Mouse (Mus musculus): Measurements from ENCODE around the gene Cryzl1. TPM values are rescaled to one million over a fixed set of nuclear protein-coding genes. Genes with fewer than 3 reads are reported as not detected.

Gene Cryzl1
- total and polyA plus RNA-seq, 2 experiments from 2014 or later, result 62.5 to 94.8 TPM

- H3K27ac ChIP-seq (ENCODE audit: low read depth, low read length), result no peak overlapping the region
- peaks cover 65% of the 10 kb centered on the region for H3K36me3 ChIP-seq (ENCODE audit: insufficient read depth)
- WGBS, result 84% methylated on average over 4 of the region's 4 CpGs
- no peak overlapping the region for H3K9ac ChIP-seq
- H3K4me3 ChIP-seq (ENCODE audit: low read depth, low read length), result no peak overlapping the region
- H3K4me1 ChIP-seq (ENCODE audit: insufficient read depth), result no peaks in the 10 kb centered on the region
- no peaks in the 10 kb centered on the region for H3K9me3 ChIP-seq (ENCODE audit: low read length)
- ATAC-seq, result no peak
- H3K4me2 ChIP-seq (ENCODE audit: low read depth), result no peak overlapping the region
- no peak for TF ChIP-seq CTCF (IDR thresholded peaks at IDR 0.05; ENCODE audit: low read depth)
- no peak for DNase-seq
- H3K27me3 ChIP-seq (ENCODE audit: insufficient read depth, low read length), result no peaks in the 10 kb centered on the region
These were observed 54.3 kb downstream of the Cryzl1 start for GRCm38 (mm10) chr16:91674500-91674899.

- DNase-seq, result no peak
- H3K9me3 ChIP-seq (ENCODE audit: low read length), result no peaks in the 10 kb centered on the region
These were observed 65.0 kb downstream of the Cryzl1 start for GRCm38 (mm10) chr16:91663795-91664194.

GRCm38 (mm10) chr16:91662336-91662735, 66.4 kb downstream of the Cryzl1 start:
- Histone ChIP-seq H3K9ac (no peak overlapping the region), H3K4me1 (ENCODE audit: insufficient read depth) (no peaks in the 10 kb centered on the region), H3K36me3 (ENCODE audit: insufficient read depth) (peaks cover 81% of the 10 kb centered on the region), H3K9me3 (ENCODE audit: low read length) (no peaks in the 10 kb centered on the region), H3K27ac (ENCODE audit: low read depth, low read length) (no peak overlapping the region), H3K4me2 (ENCODE audit: low read depth) (no peak overlapping the region), H3K27me3 (ENCODE audit: insufficient read depth, low read length) (no peaks in the 10 kb centered on the region), H3K4me3 (ENCODE audit: low read depth, low read length) (no peak overlapping the region)
- no peak for ATAC-seq
- 91% methylated on average over 16 of the region's 16 CpGs for WGBS
- DNase-seq, result no peak
- no peak for TF ChIP-seq CTCF (IDR thresholded peaks at IDR 0.05; ENCODE audit: low read depth)

More at GRCm38 (mm10) chr16:91663795-91664194, 65.0 kb downstream of the Cryzl1 start:
- ATAC-seq, result no peak
- no peak overlapping the region for H3K27ac ChIP-seq (ENCODE audit: low read depth, low read length)
- no peak overlapping the region for H3K4me3 ChIP-seq (ENCODE audit: low read depth, low read length)
- no peak overlapping the region for H3K9ac ChIP-seq
- TF ChIP-seq CTCF (IDR thresholded peaks at IDR 0.05; ENCODE audit: low read depth), result no peak
- H3K27me3 ChIP-seq (ENCODE audit: insufficient read depth, low read length), result no peaks in the 10 kb centered on the region
- WGBS, result 93% methylated on average over 3 of the region's 3 CpGs
- H3K36me3 ChIP-seq (ENCODE audit: insufficient read depth), result peaks cover 68% of the 10 kb centered on the region
- H3K4me2 ChIP-seq (ENCODE audit: low read depth), result no peak overlapping the region
- H3K4me1 ChIP-seq (ENCODE audit: insufficient read depth), result no peaks in the 10 kb centered on the region

GRCm38 (mm10) chr16:91661397-91661796, 67.4 kb downstream of the Cryzl1 start:
- peaks cover 82% of the 10 kb centered on the region for H3K36me3 ChIP-seq (ENCODE audit: insufficient read depth)
- no peak overlapping the region for H3K4me3 ChIP-seq (ENCODE audit: low read depth, low read length)
- no peaks in the 10 kb centered on the region for H3K27me3 ChIP-seq (ENCODE audit: insufficient read depth, low read length)
- no peak overlapping the region for H3K9ac ChIP-seq
- H3K9me3 ChIP-seq (ENCODE audit: low read length), result no peaks in the 10 kb centered on the region
- DNase-seq, result no peak
- H3K4me1 ChIP-seq (ENCODE audit: insufficient read depth), result no peaks in the 10 kb centered on the region
- no peak overlapping the region for H3K4me2 ChIP-seq (ENCODE audit: low read depth)
- no peak overlapping the region for H3K27ac ChIP-seq (ENCODE audit: low read depth, low read length)
- WGBS, result 16% methylated on average over 1 of the region's 1 CpGs
- no peak for ATAC-seq
- TF ChIP-seq CTCF (IDR thresholded peaks at IDR 0.05; ENCODE audit: low read depth), result no peak

DNA sequence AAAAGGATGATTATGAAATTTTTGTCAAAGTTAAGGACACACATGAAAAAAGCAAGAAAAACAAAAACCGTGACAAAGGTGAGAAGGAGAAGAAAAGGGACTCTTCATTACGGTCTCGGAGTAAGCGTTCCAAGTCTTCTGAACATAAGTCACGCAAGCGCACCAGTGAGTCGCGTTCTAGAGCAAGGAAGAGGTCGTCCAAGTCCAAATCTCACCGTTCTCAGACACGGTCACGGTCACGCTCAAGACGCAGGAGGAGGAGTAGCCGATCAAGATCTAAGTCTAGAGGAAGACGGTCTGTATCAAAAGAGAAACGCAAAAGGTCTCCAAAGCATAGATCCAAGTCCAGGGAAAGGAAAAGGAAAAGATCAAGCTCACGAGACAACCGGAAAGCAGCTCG, 69.0 kb downstream of the Cryzl1 start:
- ATAC-seq (no peak), DNase-seq (no peak)
- H3K36me3 ChIP-seq (ENCODE audit: insufficient read depth), result peaks cover 82% of the 10 kb centered on the region
- TF ChIP-seq CTCF (IDR thresholded peaks at IDR 0.05; ENCODE audit: low read depth), result no peak
- H3K27me3 ChIP-seq (ENCODE audit: insufficient read depth, low read length), result no peaks in the 10 kb centered on the region
- no peak overlapping the region for H3K27ac ChIP-seq (ENCODE audit: low read depth, low read length)
- no peak overlapping the region for H3K4me2 ChIP-seq (ENCODE audit: low read depth)
- H3K9me3 ChIP-seq (ENCODE audit: low read length), result no peaks in the 10 kb centered on the region
- no peak overlapping the region for H3K4me3 ChIP-seq (ENCODE audit: low read depth, low read length)
- no peak overlapping the region for H3K9ac ChIP-seq
- 97% methylated on average over 20 of the region's 20 CpGs for WGBS
- no peaks in the 10 kb centered on the region for H3K4me1 ChIP-seq (ENCODE audit: insufficient read depth)

DNA sequence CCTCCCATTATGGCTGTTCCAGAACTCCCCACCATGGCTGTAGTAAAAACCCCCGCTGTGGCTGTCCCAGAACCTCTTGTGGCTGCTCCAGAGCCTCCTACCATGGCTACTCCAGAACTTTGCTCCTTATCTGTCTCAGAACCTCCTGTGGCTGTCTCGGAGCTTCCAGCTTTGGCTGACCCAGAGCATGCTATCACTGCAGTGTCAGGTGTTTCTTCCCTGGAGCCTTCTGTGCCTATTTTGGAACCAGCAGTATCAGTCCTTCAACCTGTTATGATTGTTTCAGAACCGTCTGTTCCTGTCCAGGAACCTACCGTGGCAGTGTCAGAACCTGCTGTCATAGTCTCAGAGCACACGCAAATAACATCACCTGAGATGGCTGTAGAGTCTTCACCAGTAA, 70.3 kb downstream of the Cryzl1 start:
- Histone ChIP-seq H3K4me3 (ENCODE audit: low read depth, low read length) (no peak overlapping the region), H3K9me3 (ENCODE audit: low read length) (no peaks in the 10 kb centered on the region), H3K27ac (ENCODE audit: low read depth, low read length) (no peak overlapping the region), H3K4me2 (ENCODE audit: low read depth) (no peak overlapping the region), H3K27me3 (ENCODE audit: insufficient read depth, low read length) (no peaks in the 10 kb centered on the region), H3K36me3 (ENCODE audit: insufficient read depth) (peaks cover 81% of the 10 kb centered on the region), H3K9ac (no peak overlapping the region), H3K4me1 (ENCODE audit: insufficient read depth) (no peaks in the 10 kb centered on the region)
- no peak for TF ChIP-seq CTCF (IDR thresholded peaks at IDR 0.05; ENCODE audit: low read depth)
- DNase-seq, result no peak
- WGBS, result 97% methylated on average over 5 of the region's 5 CpGs
- no peak for ATAC-seq

- Histone ChIP-seq H3K4me1 (ENCODE audit: insufficient read depth) (no peaks in the 10 kb centered on the region), H3K27me3 (ENCODE audit: insufficient read depth, low read length) (no peaks in the 10 kb centered on the region), H3K9ac (no peak overlapping the region), H3K27ac (ENCODE audit: low read depth, low read length) (no peak overlapping the region), H3K9me3 (ENCODE audit: low read length) (no peaks in the 10 kb centered on the region), H3K4me3 (ENCODE audit: low read depth, low read length) (no peak overlapping the region), H3K36me3 (ENCODE audit: insufficient read depth) (peaks cover 77% of the 10 kb centered on the region), H3K4me2 (ENCODE audit: low read depth) (no peak overlapping the region)
- WGBS, result 98% methylated on average over 17 of the region's 17 CpGs
- no peak for DNase-seq
- no peak for ATAC-seq
- no peak for TF ChIP-seq CTCF (IDR thresholded peaks at IDR 0.05; ENCODE audit: low read depth)
These were observed 71.5 kb downstream of the Cryzl1 start for GRCm38 (mm10) chr16:91657285-91657684.

- Histone ChIP-seq H3K4me3 (ENCODE audit: low read depth, low read length) (no peak overlapping the region), H3K9me3 (ENCODE audit: low read length) (no peaks in the 10 kb centered on the region), H3K4me1 (ENCODE audit: insufficient read depth) (no peaks in the 10 kb centered on the region), H3K27me3 (ENCODE audit: insufficient read depth, low read length) (no peaks in the 10 kb centered on the region), H3K9ac (no peak overlapping the region), H3K27ac (ENCODE audit: low read depth, low read length) (no peak overlapping the region), H3K4me2 (ENCODE audit: low read depth) (no peak overlapping the region), H3K36me3 (ENCODE audit: insufficient read depth) (peaks cover 70% of the 10 kb centered on the region)
- no peak for ATAC-seq
- no peak for DNase-seq
- 97% methylated on average over 9 of the region's 9 CpGs for WGBS
- TF ChIP-seq CTCF (IDR thresholded peaks at IDR 0.05; ENCODE audit: low read depth), result no peak
These were observed 73.5 kb downstream of the Cryzl1 start for GRCm38 (mm10) chr16:91655285-91655684.
